Comparison of ENCODE assay signal across 32 mouse cellular contexts in the genomic region with DNA sequence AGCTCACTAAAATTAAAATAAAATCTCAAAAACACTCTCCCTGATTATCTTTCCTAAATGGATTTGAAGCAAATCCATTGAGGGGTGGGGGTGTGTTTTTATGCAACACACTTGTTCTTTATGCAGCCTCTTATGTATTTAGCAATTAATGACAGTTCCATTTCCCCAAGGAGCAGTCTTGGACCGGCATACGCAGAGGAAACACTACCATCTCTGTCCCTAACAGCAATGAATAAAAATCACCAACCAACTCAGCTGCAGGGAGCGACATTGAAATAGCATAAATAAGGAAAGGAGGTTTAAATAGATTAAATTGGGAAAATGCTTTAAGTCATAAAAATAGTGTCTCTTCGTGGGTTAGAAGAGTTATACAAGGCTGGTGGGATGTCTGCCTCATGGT. TPM values are rescaled to one million over a fixed set of nuclear protein-coding genes. Genes with fewer than 3 reads are reported as not detected.
A peak's percentile ranks its signal among the peaks of the same experiment; 100 is the strongest.
DNase-seq lines count a peak whose midpoint lies in the region; ATAC-seq and TF ChIP-seq lines count a peak whose summit lies in the region.
"Had no signal": no experiment of that assay in that cellular context is flagged by ENCODE, and none has a peak within 500 bp of the region (broad histone marks: within the 10 kb centered on the region; RNA-seq: fewer than 3 reads in every experiment).

No protein-coding gene starts in this region.

- no peak; the same call in 1 of the 2 replicates for ATAC-seq in forebrain, postnatal 0 days
- ATAC-seq in forebrain, embryonic 16.5 days, result no peak
- peak; percentile 57; the same call in 1 of the 2 replicates for ATAC-seq in neural tube, embryonic 15.5 days (ENCODE audit: low FRiP score)
- ATAC-seq: activated CD4-positive, CD25-positive, alpha-beta regulatory T cell, adult 4 months; forebrain, embryonic 15.5 days; intestine, embryonic 15.5 days had no signal

- H3K9ac ChIP-seq in forebrain, postnatal 0 days, result no peak overlapping the region
- H3K9ac ChIP-seq in forebrain, embryonic 16.5 days (replicated peaks; ENCODE audit: low read depth, low read length), result no peak overlapping the region
- H3K9ac ChIP-seq in neural tube, embryonic 15.5 days (replicated peaks), result no peak overlapping the region
- H3K9ac ChIP-seq: embryonic facial prominence, embryonic 13.5 days; forebrain, embryonic 12.5 days; forebrain, embryonic 15.5 days; heart, embryonic 13.5 days; hindbrain, embryonic 15.5 days; intestine, embryonic 15.5 days had no signal

- no peaks in the 10 kb centered on the region for H3K9me3 ChIP-seq in forebrain, postnatal 0 days (ENCODE audit: low read length)
- H3K9me3 ChIP-seq in forebrain, embryonic 16.5 days (ENCODE audit: control insufficient read depth, low read length), result no peaks in the 10 kb centered on the region
- H3K9me3 ChIP-seq in neural tube, embryonic 15.5 days (replicated peaks), result no peaks in the 10 kb centered on the region
- H3K9me3 ChIP-seq: embryonic facial prominence, embryonic 10.5 days; embryonic facial prominence, embryonic 13.5 days; forebrain, embryonic 12.5 days; forebrain, embryonic 15.5 days; heart, embryonic 10.5 days; heart, embryonic 13.5 days; hindbrain, embryonic 15.5 days; intestine, embryonic 15.5 days had no signal

- H3K4me3 ChIP-seq in forebrain, postnatal 0 days (ENCODE audit: low read depth, low read length), result no peak overlapping the region
- H3K4me3 ChIP-seq in forebrain, embryonic 16.5 days (replicated peaks; ENCODE audit: low read length), result no peak overlapping the region
- H3K4me3 ChIP-seq in left cerebral cortex, adult 2 months, result no peak overlapping the region
- H3K4me3 ChIP-seq in neural tube, embryonic 15.5 days (replicated peaks), result no peak overlapping the region
- H3K4me3 ChIP-seq: embryonic facial prominence, embryonic 10.5 days; embryonic facial prominence, embryonic 13.5 days; erythroblast, embryonic 14.5 days; forebrain, embryonic 12.5 days; forebrain, embryonic 15.5 days; heart, adult 2 months; heart, embryonic 10.5 days; heart, embryonic 13.5 days; hindbrain, embryonic 15.5 days; intestine, embryonic 15.5 days had no signal

- TF ChIP-seq CTCF in forebrain, postnatal 0 days (IDR thresholded peaks at IDR 0.05; ENCODE audit: low read depth), result no peak
- no peak for TF ChIP-seq CTCF in left cerebral cortex, adult 2 months (IDR thresholded peaks at IDR 0.05)

- intact Hi-C loops in left cerebral cortex, adult 2 months (cut with DNase I), result loop anchor here (5.0 kb wide), 1 partner anchor 104 kb away; no protein-coding TSS in a partner anchor

- H3K36me3 ChIP-seq in forebrain, postnatal 0 days (ENCODE audit: insufficient read depth), result no peaks in the 10 kb centered on the region
- H3K36me3 ChIP-seq in forebrain, embryonic 16.5 days (ENCODE audit: control insufficient read depth, insufficient read depth), result no peaks in the 10 kb centered on the region
- H3K36me3 ChIP-seq in neural tube, embryonic 15.5 days, result no peaks in the 10 kb centered on the region
- H3K36me3 ChIP-seq: embryonic facial prominence, embryonic 10.5 days; embryonic facial prominence, embryonic 13.5 days; forebrain, embryonic 12.5 days; forebrain, embryonic 15.5 days; heart, embryonic 10.5 days; heart, embryonic 13.5 days; hindbrain, embryonic 15.5 days; intestine, embryonic 15.5 days had no signal

- no peaks in the 10 kb centered on the region for H3K27me3 ChIP-seq in forebrain, postnatal 0 days (ENCODE audit: insufficient read depth, low read length)
- H3K27me3 ChIP-seq in forebrain, embryonic 16.5 days (replicated peaks; ENCODE audit: control insufficient read depth, insufficient read depth, low read length), result no peaks in the 10 kb centered on the region
- H3K27me3 ChIP-seq in neural tube, embryonic 15.5 days (replicated peaks), result no peaks in the 10 kb centered on the region
- H3K27me3 ChIP-seq: embryonic facial prominence, embryonic 13.5 days; forebrain, embryonic 12.5 days; forebrain, embryonic 15.5 days; heart, embryonic 13.5 days; hindbrain, embryonic 15.5 days; intestine, embryonic 15.5 days had no signal

- 58% methylated on average over 4 of the region's 4 CpGs for WGBS in forebrain, postnatal 0 days
- WGBS in forebrain, embryonic 16.5 days, result 70% methylated on average over 4 of the region's 4 CpGs
- 23% methylated on average over 4 of the region's 4 CpGs for WGBS in neural tube, embryonic 15.5 days

- H3K4me2 ChIP-seq in forebrain, postnatal 0 days (ENCODE audit: low read depth), result no peak overlapping the region
- no peak overlapping the region for H3K4me2 ChIP-seq in forebrain, embryonic 16.5 days (ENCODE audit: low read length)
- H3K4me2 ChIP-seq in neural tube, embryonic 15.5 days, result no peak overlapping the region
- H3K4me2 ChIP-seq: embryonic facial prominence, embryonic 13.5 days; forebrain, embryonic 12.5 days; forebrain, embryonic 15.5 days; heart, embryonic 13.5 days; hindbrain, embryonic 15.5 days; intestine, embryonic 15.5 days had no signal

- peak overlapping the region; percentile 9; the same call in 1 of the 2 replicates for H3K27ac ChIP-seq in forebrain, postnatal 0 days (ENCODE audit: low read depth, low read length)
- no peak overlapping the region for H3K27ac ChIP-seq in forebrain, embryonic 16.5 days (ENCODE audit: low read length)
- H3K27ac ChIP-seq in left cerebral cortex, adult 2 months, result peak overlapping the region; percentile 32; the same call in 1 of the 2 replicates
- no peak overlapping the region for H3K27ac ChIP-seq in neural tube, embryonic 15.5 days (replicated peaks)
- H3K27ac ChIP-seq: embryonic facial prominence, embryonic 10.5 days; embryonic facial prominence, embryonic 13.5 days; forebrain, embryonic 12.5 days; forebrain, embryonic 15.5 days; heart, adult 2 months; heart, embryonic 10.5 days; heart, embryonic 13.5 days; hindbrain, embryonic 15.5 days; intestine, embryonic 15.5 days had no signal

- no peak for DNase-seq in forebrain, postnatal 0 days
- DNase-seq in left cerebral cortex, adult 2 months (ENCODE audit: extremely low spot score in 1 of 2, low spot score in 2 of 2), result no peak
- DNase-seq in left cerebral cortex, adult 9 months (ENCODE audit: low spot score in 2 of 2), result no peak
- DNase-seq in neural tube, embryonic 10.5 days (ENCODE audit: extremely low spot score, low spot score), result no peak
- DNase-seq: adrenal gland, adult 8-10 months; adrenal gland, postnatal 25 days; cerebellum, adult 11 months; cerebellum, adult 2 months; cerebellum, adult 9-11 months; cerebellum, postnatal 25 days; embryo, embryonic 11 days; gastrocnemius, postnatal 10 days; gastrocnemius, postnatal 36 days; heart, adult 2 months; heart, postnatal 14 days; heart, postnatal 4 days had no signal

- H3K4me1 ChIP-seq in forebrain, postnatal 0 days (ENCODE audit: insufficient read depth), result no peaks in the 10 kb centered on the region
- no peaks in the 10 kb centered on the region for H3K4me1 ChIP-seq in forebrain, embryonic 16.5 days (replicated peaks; ENCODE audit: control insufficient read depth, insufficient read depth, low read length)
- no peaks in the 10 kb centered on the region for H3K4me1 ChIP-seq in neural tube, embryonic 15.5 days
- H3K4me1 ChIP-seq: embryonic facial prominence, embryonic 10.5 days; embryonic facial prominence, embryonic 13.5 days; forebrain, embryonic 12.5 days; forebrain, embryonic 15.5 days; heart, embryonic 10.5 days; heart, embryonic 13.5 days; hindbrain, embryonic 15.5 days; intestine, embryonic 15.5 days had no signal

RNA-seq across cellular contexts. Expression of gene Gm8994, which starts 40.8 kb away (rescaled TPM):
- total RNA-seq in forebrain, postnatal 0 days (2014; rRNA removed), result 0.14 TPM in 1 of 2 replicates, not detected in the other
- not detected in 2 replicates for polyA plus RNA-seq in forebrain, postnatal 0 days (2015; fragmentation: Nextera tagmentation; extraction: Ambion mirVana)
- not detected in 2 replicates for polyA plus RNA-seq in forebrain, embryonic 16.5 days (2015; fragmentation: Nextera tagmentation; extraction: Ambion mirVana)
- total RNA-seq in left cerebral cortex, adult 2 months (2021), result not detected
- polyA plus RNA-seq in neural tube, embryonic 15.5 days (2015; fragmentation: Nextera tagmentation; extraction: Ambion mirVana), result not detected in 2 replicates
- total RNA-seq: adrenal gland, adult 8-10 months; adrenal gland, postnatal 25 days; gastrocnemius, adult 18-20 months; gastrocnemius, postnatal 10 days; gastrocnemius, postnatal 36 days; granulocyte monocyte progenitor cell, adult 5-6 weeks; heart, adult 2 months; heart, postnatal 14 days; heart, postnatal 4 days had no signal
- polyA plus RNA-seq: activated CD4-positive, CD25-positive, alpha-beta regulatory T cell, adult 4 months; embryonic facial prominence, embryonic 10.5 days; embryonic facial prominence, embryonic 13.5 days; erythroblast, embryonic 14.5 days; forebrain, embryonic 12.5 days; forebrain, embryonic 15.5 days; heart, adult 2 months; heart, embryonic 10.5 days; heart, embryonic 13.5 days; heart, embryonic 16.5 days; hindbrain, embryonic 11.5 days; hindbrain, embryonic 15.5 days; intestine, embryonic 15.5 days had no signal

Comparison
In these comparisons a context has a peak if more than half of its experiments do, and no peak if none do; other contexts are left out.
1. H3K27ac ChIP-seq: peak in forebrain, postnatal 0 days (single experiment) and left cerebral cortex, adult 2 months (single experiment); none in forebrain, embryonic 16.5 days (single experiment) and neural tube, embryonic 15.5 days (single experiment).